ENCODE assay signal across 11 mouse cellular contexts in genomic region chr3:51998511-51999399, GRCm38 (mm10).
DNase-seq lines count a peak whose midpoint lies in the region; ATAC-seq and TF ChIP-seq lines count a peak whose summit lies in the region.
"Had no signal": no experiment of that assay in that cellular context is flagged by ENCODE, and none has a peak within 500 bp of the region (broad histone marks: within the 10 kb centered on the region; RNA-seq: fewer than 3 reads in every experiment).

No protein-coding gene starts in this region.

- WGBS in heart, embryonic 13.5 days: 59% methylated on average over 21 of the region's 21 CpGs
- 50% methylated on average over 21 of the region's 21 CpGs for WGBS in intestine, embryonic 16.5 days
- WGBS in midbrain, embryonic 15.5 days: 67% methylated on average over 21 of the region's 21 CpGs
- 83% methylated on average over 21 of the region's 21 CpGs for WGBS in hindbrain, embryonic 10.5 days

- intact Hi-C loops in heart, postnatal 25 days (cut with DNase I): no loop called here

- H3K9me3 ChIP-seq in heart, embryonic 13.5 days: no peaks in the 10 kb centered on the region
- no peaks in the 10 kb centered on the region for H3K9me3 ChIP-seq in intestine, embryonic 16.5 days (ENCODE audit: control insufficient read depth, low read length)
- no peaks in the 10 kb centered on the region for H3K9me3 ChIP-seq in midbrain, embryonic 15.5 days
- H3K9me3 ChIP-seq in hindbrain, embryonic 10.5 days: no peaks in the 10 kb centered on the region
- H3K9me3 ChIP-seq: limb, embryonic 15.5 days had no signal

- H3K4me1 ChIP-seq in heart, embryonic 13.5 days: peaks cover 23% of the 10 kb centered on the region
- peaks cover 11% of the 10 kb centered on the region; the same call in 1 of the 2 replicates for H3K4me1 ChIP-seq in intestine, embryonic 16.5 days (ENCODE audit: control insufficient read depth, insufficient read depth, low read length)
- peaks cover 19% of the 10 kb centered on the region for H3K4me1 ChIP-seq in midbrain, embryonic 15.5 days
- peaks cover 49% of the 10 kb centered on the region for H3K4me1 ChIP-seq in hindbrain, embryonic 10.5 days (replicated peaks)
- H3K4me1 ChIP-seq: limb, embryonic 15.5 days had no signal

- 0 out of 2 replicates have a peak overlapping the region, but pooled peaks have one; percentile 8 for H3K9ac ChIP-seq in heart, embryonic 13.5 days
- 0 out of 2 replicates have a peak overlapping the region, but pooled peaks have one; percentile 2 for H3K9ac ChIP-seq in intestine, embryonic 16.5 days (ENCODE audit: low read depth, low read length)
- H3K9ac ChIP-seq in midbrain, embryonic 15.5 days: no peak overlapping the region
- H3K9ac ChIP-seq: limb, embryonic 15.5 days had no signal

- ATAC-seq in heart, embryonic 13.5 days (ENCODE audit: extremely low read depth, insufficient number of reproducible peaks, low FRiP score, low TSS enrichment): no peak
- ATAC-seq in intestine, embryonic 16.5 days: peak; percentile 67
- no peak for ATAC-seq in midbrain, embryonic 15.5 days (replicated peaks)

- H3K27ac ChIP-seq in heart, embryonic 13.5 days (replicated peaks): no peak overlapping the region
- no peak overlapping the region for H3K27ac ChIP-seq in intestine, embryonic 16.5 days (ENCODE audit: low read length)
- H3K27ac ChIP-seq in midbrain, embryonic 15.5 days: peak overlapping the region; percentile 18
- H3K27ac ChIP-seq in hindbrain, embryonic 10.5 days: no peak overlapping the region
- H3K27ac ChIP-seq: limb, embryonic 15.5 days had no signal

- H3K36me3 ChIP-seq in heart, embryonic 13.5 days: no peaks in the 10 kb centered on the region
- H3K36me3 ChIP-seq in intestine, embryonic 16.5 days (ENCODE audit: control insufficient read depth, insufficient read depth, low read length): no peaks in the 10 kb centered on the region
- H3K36me3 ChIP-seq in midbrain, embryonic 15.5 days (replicated peaks): no peaks in the 10 kb centered on the region
- no peaks in the 10 kb centered on the region for H3K36me3 ChIP-seq in hindbrain, embryonic 10.5 days
- H3K36me3 ChIP-seq: limb, embryonic 15.5 days had no signal

- no peak for TF ChIP-seq POLR2A in brain, embryonic 14.5 days (IDR thresholded peaks at IDR 0.05; ENCODE audit: borderline replicate concordance, extremely low read depth, insufficient read depth, insufficient read length, poor library complexity, severe bottlenecking)

- no peaks in the 10 kb centered on the region for H3K27me3 ChIP-seq in heart, embryonic 13.5 days (replicated peaks)
- no peaks in the 10 kb centered on the region for H3K27me3 ChIP-seq in intestine, embryonic 16.5 days (replicated peaks; ENCODE audit: control insufficient read depth, insufficient read depth, low read length)
- H3K27me3 ChIP-seq in midbrain, embryonic 15.5 days (replicated peaks): no peaks in the 10 kb centered on the region
- peaks cover 7% of the 10 kb centered on the region for H3K27me3 ChIP-seq in hindbrain, embryonic 10.5 days (ENCODE audit: insufficient read depth, poor library complexity, severe bottlenecking)
- H3K27me3 ChIP-seq: CH12.LX; limb, embryonic 15.5 days had no signal

- TF ChIP-seq CTCF in brain, embryonic 14.5 days (IDR thresholded peaks at IDR 0.05; ENCODE audit: borderline replicate concordance, extremely low read depth, insufficient read depth, insufficient read length): no peak

- DNase-seq in heart, postnatal 25 days (ENCODE audit: low spot score): no peak
- peak; percentile 40 for DNase-seq in brain, embryonic 14.5 days (ENCODE audit: low read depth)
- DNase-seq in gastrocnemius, postnatal 4 days (ENCODE audit: low spot score in 2 of 2): no peak
- no peak for DNase-seq in ovary, postnatal 36 days (ENCODE audit: low spot score)
- DNase-seq in hindbrain, embryonic 10.5 days (ENCODE audit: low spot score): no peak
- DNase-seq: layer of hippocampus, adult 9-11 months had no signal

- H3K4me2 ChIP-seq in heart, embryonic 13.5 days: no peak overlapping the region
- no peak overlapping the region for H3K4me2 ChIP-seq in intestine, embryonic 16.5 days (ENCODE audit: low read depth, low read length)
- H3K4me2 ChIP-seq in midbrain, embryonic 15.5 days: no peak overlapping the region
- H3K4me2 ChIP-seq: limb, embryonic 15.5 days had no signal

- H3K4me3 ChIP-seq in heart, embryonic 13.5 days: no peak overlapping the region
- H3K4me3 ChIP-seq in intestine, embryonic 16.5 days (ENCODE audit: low read length): no peak overlapping the region
- H3K4me3 ChIP-seq in midbrain, embryonic 15.5 days: no peak overlapping the region
- no peak overlapping the region for H3K4me3 ChIP-seq in hindbrain, embryonic 10.5 days
- H3K4me3 ChIP-seq: limb, embryonic 15.5 days had no signal
